Mouse (Mus musculus): ENCODE measurements around the gene Mfsd1. TPM values are rescaled to one million over a fixed set of nuclear protein-coding genes. Genes with fewer than 3 reads are reported as not detected.
A peak's percentile ranks its signal among the peaks of the same experiment; 100 is the strongest.

Gene Mfsd1
- total and polyA plus RNA-seq, 3 experiments, result 44.3 to 95.7 (median 56.8) TPM

DNA sequence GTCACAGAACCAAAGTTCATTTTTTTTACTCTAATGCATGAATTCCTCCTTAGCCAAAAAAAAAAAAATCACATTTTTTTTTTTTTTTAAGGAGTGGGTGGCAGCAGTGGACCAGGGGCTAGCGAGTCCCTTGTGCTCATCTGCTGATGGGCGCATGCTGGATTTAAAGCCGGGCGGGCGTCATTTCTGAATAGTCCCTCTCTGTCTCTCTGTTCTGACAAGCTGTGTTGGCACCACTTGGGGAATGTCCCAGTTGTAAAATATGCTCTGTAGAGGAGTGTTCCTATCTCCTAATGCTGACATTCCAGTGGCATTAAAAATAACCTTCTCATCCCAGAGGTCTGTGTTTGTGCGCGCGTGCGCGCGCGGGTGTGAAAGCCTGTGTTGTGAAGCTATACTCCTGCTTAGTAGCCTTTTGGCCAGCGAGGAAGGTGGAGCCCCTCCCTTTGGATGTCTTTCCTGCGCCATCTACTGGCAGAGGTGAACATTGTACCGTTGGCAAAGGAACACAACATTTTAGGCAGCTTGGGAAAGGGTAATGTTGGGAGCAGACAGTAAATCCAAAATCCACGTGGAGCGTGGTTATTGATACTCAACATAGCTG lies 14.4 kb upstream of the Mfsd1 start (continued):
- TF ChIP-seq NRF1 (IDR thresholded peaks at IDR 0.05; ENCODE audit: low read depth, low read length) (peak; percentile 53), E2F4 (IDR thresholded peaks at IDR 0.05; ENCODE audit: insufficient replicate concordance, low read depth, low read length) (no peak), MAZ (IDR thresholded peaks at IDR 0.05; ENCODE audit: low read depth, low read length) (peak; percentile 95), USF1 (IDR thresholded peaks at IDR 0.05; ENCODE audit: low read depth, low read length) (no peak), GABPA (IDR thresholded peaks at IDR 0.05; ENCODE audit: insufficient replicate concordance, low read depth, low read length) (no peak)

DNA sequence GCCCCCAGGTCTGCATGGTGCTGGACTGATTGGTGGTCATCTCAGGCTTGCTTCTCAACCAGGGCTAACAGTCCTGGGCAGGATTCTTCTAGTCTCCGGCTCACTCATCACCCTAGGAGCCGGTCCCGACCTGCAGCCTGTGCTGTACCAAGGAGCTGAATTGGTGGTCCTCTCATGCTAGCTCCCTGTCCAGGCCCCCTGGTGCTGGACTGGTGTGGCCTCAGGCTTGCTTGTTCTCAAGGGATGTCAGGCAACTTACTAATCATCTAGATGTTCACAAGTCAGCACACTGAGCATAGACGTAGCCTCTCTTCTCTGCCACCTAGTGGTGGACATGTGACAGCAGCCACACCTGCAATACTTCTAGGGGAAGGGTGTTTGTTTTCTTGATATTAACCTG lies 9.6 kb upstream of the Mfsd1 start:
- Histone ChIP-seq H3K9me3 (replicated peaks; ENCODE audit: low read length) (no peaks in the 10 kb centered on the region), H3K36me3 (replicated peaks in 1 of 2; ENCODE audit: control insufficient read depth in 1 of 2, insufficient read depth in 1 of 2, low read length in 1 of 2) (no peaks in the 10 kb centered on the region), H3K4me1 (ENCODE audit: control insufficient read depth in 1 of 2, insufficient read depth in 2 of 2) (peaks cover 10 to 48% of the 10 kb centered on the region in 2 experiments), H3K4me2 (ENCODE audit: insufficient read depth, low read depth, poor library complexity, severe bottlenecking) (no peak overlapping the region), H3K79me2 (replicated peaks; ENCODE audit: control insufficient read depth, extremely low read depth, insufficient read depth, poor library complexity, severe bottlenecking) (no peaks in the 10 kb centered on the region), H3K27ac (ENCODE audit: insufficient read depth, low read depth) (no peak overlapping the region), H3K27me3 (replicated peaks) (no peaks in the 10 kb centered on the region), H3K4me3 (replicated peaks in 1 of 3; ENCODE audit: low read depth in 2 of 3, low read length in 2 of 3, poor library complexity in 1 of 3) (no peak overlapping the region), H3K9ac (ENCODE audit: insufficient read depth, low read depth) (no peak overlapping the region)
- in situ Hi-C loops (cut with MboI; ENCODE audit: low pct_ligation_motif_present, low pct_unique_long_range_greater_than_20kb, low sequenced_read_pairs) (no loop called here), dilution Hi-C loops (cut with MboI; ENCODE audit: extremely low pct_ligation_motif_present, extremely low pct_unique_long_range_greater_than_20kb, low sequenced_read_pairs) (no loop called here)
- TF ChIP-seq CTCF (conservative IDR thresholded peaks at IDR 0.05 in 1 of 2, IDR thresholded peaks at IDR 0.05 in 1 of 2; ENCODE audit: low read depth in 2 of 2, low read length in 2 of 2), result peak; percentile 45 to 75
- 0 out of 2 replicates have a peak, but pooled peaks have one; percentile 30 for TF ChIP-seq MYC (IDR thresholded peaks at IDR 0.05; ENCODE audit: low read depth, low read length)
- peak; percentile 76 for TF ChIP-seq MAX (IDR thresholded peaks at IDR 0.05; ENCODE audit: low read length)
- TF ChIP-seq MXI1 (IDR thresholded peaks at IDR 0.05; ENCODE audit: low read depth, low read length), result no peak
- TF ChIP-seq JUND (conservative IDR thresholded peaks at IDR 0.05; ENCODE audit: low read depth, low read length), result no peak
- TF ChIP-seq CHD2 (IDR thresholded peaks at IDR 0.05; ENCODE audit: low read length), result no peak
- peak; percentile 36 for TF ChIP-seq RAD21 (IDR thresholded peaks at IDR 0.05; ENCODE audit: low read depth, low read length)
- peak; percentile 66 for TF ChIP-seq SMC3 (IDR thresholded peaks at IDR 0.05; ENCODE audit: low read depth, low read length)
- no peak for TF ChIP-seq POLR2AphosphoS2 (IDR thresholded peaks at IDR 0.05; ENCODE audit: low read depth, low read length)
- no peak for TF ChIP-seq HCFC1 (IDR thresholded peaks at IDR 0.05; ENCODE audit: low read depth, low read length)
- TF ChIP-seq MEF2A (IDR thresholded peaks at IDR 0.05; ENCODE audit: borderline replicate concordance, low read depth, low read length), result no peak
- no peak for TF ChIP-seq ZC3H11A (IDR thresholded peaks at IDR 0.05; ENCODE audit: low read depth, low read length)
- peak; percentile 67 for DNase-seq (ENCODE audit: extremely low read depth)

DNA sequence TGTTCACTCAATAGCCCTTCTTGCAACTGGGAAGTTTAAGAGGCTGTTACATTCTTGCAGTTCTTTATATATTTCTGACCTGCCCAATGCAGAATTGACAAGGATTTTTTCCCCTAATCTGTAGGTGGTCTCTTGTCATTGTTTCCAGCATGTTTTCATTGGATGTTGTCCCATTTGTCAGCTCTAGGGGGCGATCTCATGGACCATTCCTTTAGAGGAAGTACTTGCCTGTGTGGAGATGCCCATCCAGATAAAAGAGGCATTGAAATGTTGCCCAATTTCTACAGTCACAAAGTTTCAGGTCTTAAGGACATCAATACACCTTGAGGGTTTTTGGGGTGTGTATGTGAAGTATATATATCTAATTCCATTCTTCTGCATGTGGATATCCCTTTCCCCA lies 9.0 kb upstream of the Mfsd1 start:
- in situ Hi-C loops (cut with MboI; ENCODE audit: low pct_ligation_motif_present, low pct_unique_long_range_greater_than_20kb, low sequenced_read_pairs) (no loop called here), dilution Hi-C loops (cut with MboI; ENCODE audit: extremely low pct_ligation_motif_present, extremely low pct_unique_long_range_greater_than_20kb, low sequenced_read_pairs) (no loop called here)
- H3K79me2 ChIP-seq (replicated peaks; ENCODE audit: control insufficient read depth, extremely low read depth, insufficient read depth, poor library complexity, severe bottlenecking), result no peaks in the 10 kb centered on the region
- H3K27me3 ChIP-seq (replicated peaks), result no peaks in the 10 kb centered on the region
- no peak overlapping the region for H3K4me3 ChIP-seq (replicated peaks in 1 of 3; ENCODE audit: low read depth in 2 of 3, low read length in 2 of 3, poor library complexity in 1 of 3)
- H3K9me3 ChIP-seq (replicated peaks; ENCODE audit: low read length), result no peaks in the 10 kb centered on the region
- peaks cover 10 to 44% of the 10 kb centered on the region in 2 experiments for H3K4me1 ChIP-seq (ENCODE audit: control insufficient read depth in 1 of 2, insufficient read depth in 2 of 2)
- TF ChIP-seq SIN3A (IDR thresholded peaks at IDR 0.05; ENCODE audit: low read length), result no peak
- peak in 1 of 2 experiments; percentile 45; a peak in 3 of 4 replicates for TF ChIP-seq CTCF (conservative IDR thresholded peaks at IDR 0.05 in 1 of 2, IDR thresholded peaks at IDR 0.05 in 1 of 2; ENCODE audit: low read depth in 2 of 2, low read length in 2 of 2)
- TF ChIP-seq MAZ (IDR thresholded peaks at IDR 0.05; ENCODE audit: low read depth, low read length), result no peak
- no peak for TF ChIP-seq ZMIZ1 (IDR thresholded peaks at IDR 0.05; ENCODE audit: low read depth, low read length)
- H3K36me3 ChIP-seq (replicated peaks in 1 of 2; ENCODE audit: control insufficient read depth in 1 of 2, insufficient read depth in 1 of 2, low read length in 1 of 2), result no peaks in the 10 kb centered on the region
- no peak overlapping the region for H3K9ac ChIP-seq (ENCODE audit: insufficient read depth, low read depth)
- H3K4me2 ChIP-seq (ENCODE audit: insufficient read depth, low read depth, poor library complexity, severe bottlenecking), result no peak overlapping the region
- H3K27ac ChIP-seq (ENCODE audit: insufficient read depth, low read depth), result no peak overlapping the region
- peak; percentile 30 for DNase-seq (ENCODE audit: extremely low read depth)
